Mouse (Mus musculus): ENCODE measurements at regions not wholly inside any gene's neighbourhood (a gene's known extent, or its start where the extent isn't known, plus 50 kb on each side); places are given as distances from the start of the nearest gene placed in this dataset.

- ATAC-seq (ENCODE audit: low FRiP score), result no peak
- Histone ChIP-seq H3K36me3 (no peaks in the 10 kb centered on the region), H3K4me3 (replicated peaks) (no peak overlapping the region), H3K27ac (replicated peaks) (no peak overlapping the region), H3K4me1 (no peaks in the 10 kb centered on the region), H3K27me3 (replicated peaks) (no peaks in the 10 kb centered on the region), H3K9me3 (replicated peaks) (no peaks in the 10 kb centered on the region), H3K9ac (replicated peaks) (no peak overlapping the region), H3K4me2 (no peak overlapping the region)
Observed at GRCm38 (mm10) chr2:150063891-150064290, 72.6 kb downstream of the Zfp120 start.

- no peak overlapping the region for H3K4me3 ChIP-seq (replicated peaks)
- H3K4me1 ChIP-seq, result no peaks in the 10 kb centered on the region
- H3K36me3 ChIP-seq, result no peaks in the 10 kb centered on the region
- no peak overlapping the region for H3K4me2 ChIP-seq
- H3K9ac ChIP-seq (replicated peaks), result no peak overlapping the region
- H3K9me3 ChIP-seq (replicated peaks), result no peaks in the 10 kb centered on the region
- H3K27ac ChIP-seq (replicated peaks), result no peak overlapping the region
- 77% methylated on average over 2 of the region's 2 CpGs for WGBS
- H3K27me3 ChIP-seq (replicated peaks), result no peaks in the 10 kb centered on the region
- no peak for ATAC-seq (ENCODE audit: low FRiP score)
Observed at GRCm38 (mm10) chr2:150060046-150060725, 76.3 kb downstream of the Zfp120 start.

- H3K27ac ChIP-seq (replicated peaks), result no peak overlapping the region
- no peaks in the 10 kb centered on the region for H3K27me3 ChIP-seq (replicated peaks)
- H3K36me3 ChIP-seq, result no peaks in the 10 kb centered on the region
- H3K4me2 ChIP-seq, result no peak overlapping the region
- WGBS, result 49% methylated on average over 5 of the region's 5 CpGs
- no peaks in the 10 kb centered on the region for H3K9me3 ChIP-seq (replicated peaks)
- H3K4me1 ChIP-seq, result no peaks in the 10 kb centered on the region
- no peak overlapping the region for H3K4me3 ChIP-seq (replicated peaks)
- no peak overlapping the region for H3K9ac ChIP-seq (replicated peaks)
- peak; percentile 63; the same call in 1 of the 2 replicates for ATAC-seq (ENCODE audit: low FRiP score)
Observed at GRCm38 (mm10) chr2:150056626-150057231, 79.8 kb downstream of the Zfp120 start.
